Mouse (Mus musculus): ENCODE results near the gene Itgb6.

GRCm38 (mm10) chr2:60552177-60552901, 170.1 kb downstream of the Itgb6 start:
- TF ChIP-seq GATA1 (IDR thresholded peaks at IDR 0.05; ENCODE audit: borderline replicate concordance, low read length) (no peak), FLI1 (IDR thresholded peaks at IDR 0.05; ENCODE audit: low read length) (no peak)

Data from megakaryocyte, embryonic 14.5 days (primary cell).